Mouse (Mus musculus): ENCODE data around the gene Tmem179b. TPM values are rescaled to one million over a fixed set of nuclear protein-coding genes. Genes with fewer than 3 reads are reported as not detected.

Gene Tmem179b
- polyA plus RNA-seq, 1 experiment from 2014 or later, result 46.4 TPM

- H3K4me2 ChIP-seq (replicated peaks; ENCODE audit: low read depth, low read length), result peak overlapping the region; percentile 15; the same call in 1 of the 2 replicates
- ATAC-seq (ENCODE audit: low FRiP score), result no peak
- peaks cover 4% of the 10 kb centered on the region; the same call in 1 of the 2 replicates for H3K36me3 ChIP-seq (ENCODE audit: control insufficient read depth, insufficient read depth, low read length)
- H3K9me3 ChIP-seq (ENCODE audit: control insufficient read depth, low read length), result no peaks in the 10 kb centered on the region
- H3K27me3 ChIP-seq (ENCODE audit: control insufficient read depth, insufficient read depth, low read length), result no peaks in the 10 kb centered on the region
- peaks cover 9% of the 10 kb centered on the region; the same call in 1 of the 2 replicates for H3K4me1 ChIP-seq (replicated peaks; ENCODE audit: control insufficient read depth, insufficient read depth, low read length)
- H3K27ac ChIP-seq (ENCODE audit: low read depth, low read length), result no peak overlapping the region
- no peak overlapping the region; the same call in 1 of the 2 replicates for H3K9ac ChIP-seq (ENCODE audit: low read depth, low read length)
- 87% methylated on average over 3 of the region's 3 CpGs for WGBS
- H3K4me3 ChIP-seq (ENCODE audit: low read depth, low read length), result no peak overlapping the region
- DNase-seq (ENCODE audit: low spot score), result no peak
These were observed 42.7 kb upstream of the Tmem179b start for GRCm38 (mm10) chr19:8817001-8817400.

- no peak overlapping the region for H3K9ac ChIP-seq (ENCODE audit: low read depth, low read length)
- 88% methylated on average over 11 of the region's 11 CpGs for WGBS
- peaks cover 9% of the 10 kb centered on the region; the same call in 1 of the 2 replicates for H3K4me1 ChIP-seq (replicated peaks; ENCODE audit: control insufficient read depth, insufficient read depth, low read length)
- no peak for ATAC-seq (ENCODE audit: low FRiP score)
- H3K4me2 ChIP-seq (replicated peaks; ENCODE audit: low read depth, low read length), result no peak overlapping the region
- peaks cover 9% of the 10 kb centered on the region; the same call in 1 of the 2 replicates for H3K36me3 ChIP-seq (ENCODE audit: control insufficient read depth, insufficient read depth, low read length)
- no peak for DNase-seq (ENCODE audit: low spot score)
- no peak overlapping the region for H3K4me3 ChIP-seq (ENCODE audit: low read depth, low read length)
- no peaks in the 10 kb centered on the region for H3K9me3 ChIP-seq (ENCODE audit: control insufficient read depth, low read length)
- H3K27me3 ChIP-seq (ENCODE audit: control insufficient read depth, insufficient read depth, low read length), result no peaks in the 10 kb centered on the region
- no peak overlapping the region for H3K27ac ChIP-seq (ENCODE audit: low read depth, low read length)
These were observed 41.5 kb upstream of the Tmem179b start for GRCm38 (mm10) chr19:8815812-8816211.

- no peaks in the 10 kb centered on the region for H3K4me1 ChIP-seq (replicated peaks; ENCODE audit: control insufficient read depth, insufficient read depth, low read length)
- no peak overlapping the region for H3K27ac ChIP-seq (ENCODE audit: low read depth, low read length)
- ATAC-seq (ENCODE audit: low FRiP score) (no peak), DNase-seq (ENCODE audit: low spot score) (no peak)
- 95% methylated on average over 5 of the region's 5 CpGs for WGBS
- no peak overlapping the region for H3K4me2 ChIP-seq (replicated peaks; ENCODE audit: low read depth, low read length)
- H3K36me3 ChIP-seq (ENCODE audit: control insufficient read depth, insufficient read depth, low read length), result 0 out of 2 replicates have a peak, but pooled peaks cover 7% of the 10 kb centered on the region
- no peaks in the 10 kb centered on the region for H3K27me3 ChIP-seq (ENCODE audit: control insufficient read depth, insufficient read depth, low read length)
- no peak overlapping the region for H3K4me3 ChIP-seq (ENCODE audit: low read depth, low read length)
- no peaks in the 10 kb centered on the region for H3K9me3 ChIP-seq (ENCODE audit: control insufficient read depth, low read length)
- no peak overlapping the region for H3K9ac ChIP-seq (ENCODE audit: low read depth, low read length)
These were observed 32.5 kb upstream of the Tmem179b start for GRCm38 (mm10) chr19:8806810-8807209.

GRCm38 (mm10) chr19:8803879-8804660, 29.8 kb upstream of the Tmem179b start:
- Histone ChIP-seq H3K4me1 (replicated peaks; ENCODE audit: control insufficient read depth, insufficient read depth, low read length) (no peaks in the 10 kb centered on the region), H3K4me3 (ENCODE audit: low read depth, low read length) (no peak overlapping the region), H3K9ac (ENCODE audit: low read depth, low read length) (no peak overlapping the region)

GRCm38 (mm10) chr19:8803204-8803780, 29.0 kb upstream of the Tmem179b start:
- no peaks in the 10 kb centered on the region for H3K36me3 ChIP-seq (ENCODE audit: control insufficient read depth, insufficient read depth, low read length)
- H3K4me2 ChIP-seq (replicated peaks; ENCODE audit: low read depth, low read length), result peak overlapping the region; percentile 45; the same call in 1 of the 2 replicates
- H3K4me1 ChIP-seq (replicated peaks; ENCODE audit: control insufficient read depth, insufficient read depth, low read length), result no peaks in the 10 kb centered on the region
- H3K4me3 ChIP-seq (ENCODE audit: low read depth, low read length), result no peak overlapping the region
- 94% methylated on average over 9 of the region's 9 CpGs for WGBS
- H3K9me3 ChIP-seq (ENCODE audit: control insufficient read depth, low read length), result no peaks in the 10 kb centered on the region
- no peak overlapping the region for H3K27ac ChIP-seq (ENCODE audit: low read depth, low read length)
- ATAC-seq (ENCODE audit: low FRiP score) (no peak), DNase-seq (ENCODE audit: low spot score) (no peak)
- no peak overlapping the region for H3K9ac ChIP-seq (ENCODE audit: low read depth, low read length)
- no peaks in the 10 kb centered on the region for H3K27me3 ChIP-seq (ENCODE audit: control insufficient read depth, insufficient read depth, low read length)

More at GRCm38 (mm10) chr19:8803879-8804660, 29.8 kb upstream of the Tmem179b start:
- 95% methylated on average over 11 of the region's 11 CpGs for WGBS
- no peaks in the 10 kb centered on the region for H3K9me3 ChIP-seq (ENCODE audit: control insufficient read depth, low read length)
- no peaks in the 10 kb centered on the region for H3K27me3 ChIP-seq (ENCODE audit: control insufficient read depth, insufficient read depth, low read length)
- ATAC-seq (ENCODE audit: low FRiP score) (no peak), DNase-seq (ENCODE audit: low spot score) (no peak)
- H3K4me2 ChIP-seq (replicated peaks; ENCODE audit: low read depth, low read length), result no peak overlapping the region
- no peak overlapping the region for H3K27ac ChIP-seq (ENCODE audit: low read depth, low read length)
- no peaks in the 10 kb centered on the region for H3K36me3 ChIP-seq (ENCODE audit: control insufficient read depth, insufficient read depth, low read length)

- H3K4me1 ChIP-seq (replicated peaks; ENCODE audit: control insufficient read depth, insufficient read depth, low read length), result no peaks in the 10 kb centered on the region
- H3K36me3 ChIP-seq (ENCODE audit: control insufficient read depth, insufficient read depth, low read length), result no peaks in the 10 kb centered on the region
- peak within 1 kb of the TSS; percentile 79 for H3K27ac ChIP-seq (ENCODE audit: low read depth, low read length)
- ATAC-seq (ENCODE audit: low FRiP score), result peak; percentile 99
- H3K9ac ChIP-seq (ENCODE audit: low read depth, low read length), result peak within 1 kb of the TSS; percentile 58
- H3K4me2 ChIP-seq (replicated peaks; ENCODE audit: low read depth, low read length), result peak within 1 kb of the TSS; percentile 72
- WGBS, result 1% methylated on average over 30 of the region's 30 CpGs
- H3K4me3 ChIP-seq (ENCODE audit: low read depth, low read length), result peak within 1 kb of the TSS; percentile 61
- H3K9me3 ChIP-seq (ENCODE audit: control insufficient read depth, low read length), result no peaks in the 10 kb centered on the region
- DNase-seq (ENCODE audit: low spot score), result peak; percentile 91
- no peaks in the 10 kb centered on the region for H3K27me3 ChIP-seq (ENCODE audit: control insufficient read depth, insufficient read depth, low read length)
These were observed 28.0 kb upstream of the Tmem179b start, which contains the start of gene Zbtb3 for GRCm38 (mm10) chr19:8802130-8802821. Gene Zbtb3, plus strand, starts transcription at chr19:8802555.

DNA sequence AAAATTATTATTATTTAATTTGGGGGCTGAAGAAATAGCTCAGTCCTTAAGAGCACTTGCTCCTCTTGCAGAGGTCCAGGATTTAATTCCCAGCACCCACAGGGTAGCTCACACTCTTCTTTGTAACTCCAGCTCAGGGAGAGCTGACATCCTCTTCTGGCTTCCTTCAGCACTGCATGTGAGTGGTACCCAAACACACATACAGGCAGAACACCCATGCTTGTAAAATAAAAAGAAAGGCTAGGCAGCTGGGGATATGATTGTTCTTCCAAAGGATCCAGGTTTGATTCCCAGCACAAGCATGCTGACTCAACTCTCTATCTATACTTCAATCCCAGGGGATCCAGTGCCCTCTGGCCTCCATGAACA, 24.7 kb upstream of the Tmem179b start:
- Histone ChIP-seq H3K4me2 (replicated peaks; ENCODE audit: low read depth, low read length) (no peak overlapping the region), H3K4me1 (replicated peaks; ENCODE audit: control insufficient read depth, insufficient read depth, low read length) (no peaks in the 10 kb centered on the region), H3K4me3 (ENCODE audit: low read depth, low read length) (no peak overlapping the region)

GRCm38 (mm10) chr19:8798264-8798946, 24.1 kb upstream of the Tmem179b start, which contains the start of gene Polr2g:
Gene Polr2g, minus strand, starts transcription at chr19:8798577.
- Histone ChIP-seq H3K4me2 (replicated peaks; ENCODE audit: low read depth, low read length) (peak within 1 kb of the TSS; percentile 87), H3K27me3 (ENCODE audit: control insufficient read depth, insufficient read depth, low read length) (no peaks in the 10 kb centered on the region), H3K36me3 (ENCODE audit: control insufficient read depth, insufficient read depth, low read length) (peaks cover 8% of the 10 kb centered on the region), H3K9me3 (ENCODE audit: control insufficient read depth, low read length) (no peaks in the 10 kb centered on the region), H3K4me1 (replicated peaks; ENCODE audit: control insufficient read depth, insufficient read depth, low read length) (no peaks in the 10 kb centered on the region), H3K27ac (ENCODE audit: low read depth, low read length) (peak within 1 kb of the TSS; percentile 55; the same call in 1 of the 2 replicates), H3K4me3 (ENCODE audit: low read depth, low read length) (peak within 1 kb of the TSS; percentile 64), H3K9ac (ENCODE audit: low read depth, low read length) (peak within 1 kb of the TSS; percentile 75)
- WGBS, result 2% methylated on average over 25 of the region's 25 CpGs
- DNase-seq (ENCODE audit: low spot score) (peak; percentile 95), ATAC-seq (ENCODE audit: low FRiP score) (peak; percentile 72)

More for the DNA sequence above, 24.7 kb upstream of the Tmem179b start:
- Histone ChIP-seq H3K27ac (ENCODE audit: low read depth, low read length) (no peak overlapping the region), H3K9ac (ENCODE audit: low read depth, low read length) (no peak overlapping the region), H3K27me3 (ENCODE audit: control insufficient read depth, insufficient read depth, low read length) (no peaks in the 10 kb centered on the region), H3K36me3 (ENCODE audit: control insufficient read depth, insufficient read depth, low read length) (peaks cover 3% of the 10 kb centered on the region; the same call in 1 of the 2 replicates), H3K9me3 (ENCODE audit: control insufficient read depth, low read length) (no peaks in the 10 kb centered on the region)
- ATAC-seq (ENCODE audit: low FRiP score), result no peak
- DNase-seq (ENCODE audit: low spot score), result no peak

Data from hindbrain, embryonic 11.5 days (tissue).